Mouse (Mus musculus): ENCODE results near the gene P2ry1.

P2ry1 gene

DNA sequence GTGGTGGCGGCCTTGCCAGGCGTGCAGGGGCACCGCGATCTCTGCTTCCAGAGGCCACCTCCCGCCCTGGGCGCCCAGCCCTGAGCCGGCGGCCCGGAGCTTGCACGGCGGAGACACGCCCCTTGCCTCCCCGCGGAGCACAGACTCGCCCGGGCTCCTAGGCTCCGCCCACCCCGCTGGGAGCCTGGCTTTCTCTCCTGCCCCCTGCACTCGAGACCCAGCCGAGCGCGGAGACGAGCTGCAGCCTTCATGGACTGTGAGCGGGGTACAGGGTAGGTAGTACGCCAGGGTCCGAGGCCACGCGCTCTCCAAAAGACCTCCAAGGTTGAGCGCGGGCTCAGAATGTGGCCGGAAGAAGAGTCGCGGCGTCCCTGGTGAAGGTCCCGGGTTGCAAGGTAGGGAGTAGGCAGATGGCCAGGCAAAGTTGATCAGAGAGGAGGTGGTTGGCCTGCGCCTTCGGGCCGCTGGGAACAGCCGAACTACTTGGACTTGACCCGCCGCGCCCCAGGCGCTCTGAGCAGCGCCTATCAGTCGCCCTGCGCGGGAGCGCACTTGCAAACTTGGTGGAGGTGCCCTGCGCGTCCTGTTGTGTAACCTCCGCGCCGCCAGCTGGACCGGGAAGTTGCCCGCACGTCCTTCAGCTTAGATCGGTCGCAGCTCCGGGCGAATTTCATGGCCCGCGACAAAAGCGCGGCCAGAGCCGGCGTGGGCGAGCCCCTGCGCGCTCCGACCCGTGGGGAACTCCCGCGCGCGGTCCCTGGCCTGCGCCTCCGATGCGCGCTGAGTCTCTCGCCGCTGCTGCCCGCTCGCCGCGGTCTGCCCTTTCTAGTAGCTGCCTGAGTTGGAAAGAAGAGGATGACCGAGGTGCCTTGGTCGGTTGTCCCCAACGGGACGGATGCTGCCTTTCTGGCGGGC is at the start of gene P2ry1:
P2ry1 (plus strand) TSS at position 209 of the 915 bp plus-strand sequence.
- in situ Hi-C loops (cut with MboI, MseI) = no loop called here

DNA sequence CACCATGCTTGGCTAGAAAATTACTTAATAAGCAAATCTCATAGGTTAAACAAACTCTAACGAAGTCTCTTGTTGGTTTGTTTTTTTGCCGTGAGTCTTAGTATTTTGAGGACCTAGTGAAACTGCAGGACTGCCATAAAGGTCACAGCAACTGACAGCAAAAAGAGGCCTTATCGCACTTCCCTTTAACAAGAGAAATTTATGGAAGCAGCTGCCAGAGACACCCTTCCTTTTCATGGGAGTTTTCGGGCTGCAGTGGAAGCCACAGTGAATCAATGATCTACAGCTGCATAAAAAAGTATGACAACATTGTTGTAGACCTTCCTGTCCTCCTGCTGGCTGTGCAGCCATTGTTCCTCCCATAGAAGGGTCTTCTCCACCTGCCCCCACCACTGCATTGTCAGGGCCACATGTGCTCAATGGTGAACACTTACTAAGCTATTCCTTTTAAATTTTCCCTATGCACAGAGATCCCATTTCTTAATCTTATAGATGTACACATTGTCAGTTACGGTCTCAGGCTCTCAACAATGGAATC is 49.3 kb upstream of the P2ry1 start:
- in situ Hi-C loops (cut with MboI, MseI) = no loop called here

DNA sequence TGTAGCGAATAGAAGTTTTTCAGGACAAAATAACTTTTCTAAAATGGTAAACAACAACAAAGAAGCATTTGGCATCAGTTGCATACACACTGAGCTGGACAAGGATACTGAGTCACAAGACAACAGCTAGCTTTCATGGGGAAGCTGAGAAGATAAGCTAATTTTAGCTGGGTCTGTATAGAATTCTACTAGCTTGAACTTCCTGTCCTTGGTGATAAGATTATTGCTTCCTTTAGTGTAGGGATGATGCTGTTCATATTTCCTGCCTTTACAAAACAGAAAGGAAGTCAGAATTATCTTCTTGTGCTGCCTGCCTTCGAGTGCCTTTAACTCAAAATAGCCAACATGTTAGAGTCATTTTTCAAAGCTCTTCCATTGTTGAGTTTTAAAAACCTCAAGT is 48.5 kb upstream of the P2ry1 start:
- in situ Hi-C loops (cut with MboI, MseI) = no loop called here

DNA sequence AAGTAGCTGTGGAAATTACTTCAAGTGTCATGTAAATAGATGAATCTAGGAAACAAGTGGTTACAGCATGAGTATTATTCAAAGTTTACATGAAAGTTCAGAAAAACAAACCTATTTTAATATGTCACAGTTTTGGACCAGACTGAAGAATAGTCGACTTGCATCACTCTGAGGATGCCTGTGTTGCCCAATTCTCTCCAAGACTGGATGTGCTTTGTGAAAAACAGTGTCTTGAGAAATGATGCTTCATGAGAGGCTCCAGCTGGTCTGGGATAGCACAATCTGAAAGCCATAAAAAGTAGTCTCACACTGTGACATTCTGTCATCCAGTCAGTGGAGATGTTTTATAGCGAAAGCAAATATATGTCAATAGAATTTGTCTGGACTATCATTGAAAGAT is 43.8 kb upstream of the P2ry1 start:
- in situ Hi-C loops (cut with MboI, MseI) = no loop called here

- in situ Hi-C loops (cut with MboI, MseI) = no loop called here
Measured at GRCm38 (mm10) chr3:60965137-60965536, 37.5 kb upstream of the P2ry1 start.

DNA sequence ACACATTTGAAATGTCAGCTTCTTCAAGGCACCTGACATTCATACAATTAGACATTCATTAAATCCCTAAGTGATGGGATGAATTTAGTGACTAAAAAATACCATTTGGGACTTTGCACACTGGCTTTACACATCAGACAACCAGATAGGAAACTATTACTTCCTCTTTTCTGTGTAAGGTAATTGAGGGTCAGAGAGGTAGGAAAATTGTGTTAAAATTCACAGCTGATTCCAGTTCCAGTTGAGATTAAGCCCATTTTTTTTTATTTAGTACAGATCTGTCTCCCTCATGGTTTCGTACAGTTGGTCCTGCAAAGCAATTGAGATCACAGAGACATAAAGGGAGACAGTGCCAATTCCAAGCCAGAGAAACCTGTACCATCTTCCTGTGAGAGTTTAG is 27.7 kb upstream of the P2ry1 start:
- in situ Hi-C loops (cut with MboI, MseI) = no loop called here

GRCm38 (mm10) chr3:60982109-60982508 is 20.5 kb upstream of the P2ry1 start:
- in situ Hi-C loops (cut with MboI, MseI) = loop anchor here in 1 of 2 experiments (5.0 kb wide), 1 partner anchor 105 kb away; no protein-coding TSS in a partner anchor

DNA sequence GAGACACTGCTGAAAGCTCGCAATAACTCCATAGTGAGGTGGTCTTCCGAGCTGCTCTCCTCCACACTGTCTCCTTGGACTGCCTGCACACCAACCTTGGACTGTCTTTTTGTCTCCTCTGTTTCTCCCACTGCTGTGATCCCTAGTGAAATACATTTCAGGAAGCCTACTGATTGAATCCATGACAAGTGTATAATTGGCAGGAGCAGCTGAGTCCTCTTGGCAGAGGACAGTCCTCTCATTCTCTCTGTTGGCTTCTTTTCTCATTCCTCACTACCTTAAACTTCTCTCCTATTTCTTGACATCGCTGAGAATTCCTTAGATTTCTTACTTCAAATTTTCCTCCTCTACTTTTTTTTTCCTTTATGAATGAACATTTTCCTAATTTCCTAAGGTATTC is 4.5 kb upstream of the P2ry1 start:
- in situ Hi-C loops (cut with MboI, MseI) = no loop called here

DNA sequence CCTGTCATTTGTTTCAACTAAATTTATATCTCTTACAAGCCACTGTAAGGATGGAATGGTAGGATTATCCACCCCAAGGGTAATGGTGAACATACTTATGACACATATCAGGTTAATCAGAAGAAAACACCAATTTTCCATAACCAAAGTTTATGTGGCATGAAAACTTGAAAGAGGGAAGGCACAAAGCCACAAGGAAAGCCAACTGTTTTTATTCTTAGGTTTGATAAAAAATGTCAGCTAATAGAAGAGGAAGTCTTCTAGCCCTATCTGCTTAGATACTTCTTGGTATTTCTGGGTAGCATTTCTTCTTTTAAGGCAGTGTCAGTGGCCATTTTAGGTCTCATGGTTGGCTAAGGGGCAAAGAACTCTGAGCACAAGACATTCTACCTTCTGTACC is 2.9 kb upstream of the P2ry1 start:
- in situ Hi-C loops (cut with MboI, MseI) = no loop called here

DNA sequence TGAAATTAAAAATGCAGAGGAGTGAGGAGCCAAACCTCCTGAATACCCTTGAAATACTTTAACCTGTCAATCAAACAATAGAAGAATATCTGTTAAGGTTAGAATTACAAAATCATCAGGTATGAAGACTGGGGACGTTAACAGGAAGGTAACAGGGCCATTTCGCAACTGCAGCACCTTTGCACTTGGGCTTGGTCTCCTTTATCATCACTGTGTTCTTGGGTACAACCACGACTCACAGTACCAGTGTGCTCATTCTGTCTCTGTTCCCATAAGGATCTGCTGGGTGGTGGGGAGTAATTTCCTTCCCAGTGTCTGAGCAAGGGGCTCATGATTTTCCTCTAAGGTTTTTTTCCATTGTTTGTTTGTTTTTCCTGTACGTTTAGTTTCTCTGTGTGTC is 1.8 kb upstream of the P2ry1 start:
- in situ Hi-C loops (cut with MboI, MseI) = no loop called here

GRCm38 (mm10) chr3:61001852-61002586 is 576 bp upstream of the P2ry1 start:
- in situ Hi-C loops (cut with MboI, MseI) = no loop called here

DNA sequence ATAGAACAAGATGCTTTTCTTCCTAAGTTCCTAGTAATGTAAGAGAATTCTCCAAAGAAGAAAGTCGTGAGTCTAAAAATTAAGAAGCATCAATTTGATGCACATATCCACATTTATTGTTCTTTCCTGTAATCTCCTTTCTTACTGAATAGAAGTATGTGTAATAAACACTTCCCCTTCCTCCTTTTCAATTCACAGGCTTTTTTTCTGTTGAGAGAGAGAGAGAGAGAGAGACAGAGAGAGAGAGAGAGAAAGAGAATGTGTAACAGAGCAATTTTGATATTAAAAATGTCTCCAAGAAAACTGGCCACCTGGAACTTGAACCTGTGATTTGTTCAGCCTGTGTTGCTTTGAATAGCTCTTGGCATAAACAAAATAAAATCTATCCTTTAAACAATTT is 2.0 kb downstream of the P2ry1 start:
- in situ Hi-C loops (cut with MboI, MseI) = no loop called here

- in situ Hi-C loops (cut with MboI, MseI) = no loop called here
Measured at GRCm38 (mm10) chr3:61011660-61012059, 9.1 kb downstream of the P2ry1 start.

DNA sequence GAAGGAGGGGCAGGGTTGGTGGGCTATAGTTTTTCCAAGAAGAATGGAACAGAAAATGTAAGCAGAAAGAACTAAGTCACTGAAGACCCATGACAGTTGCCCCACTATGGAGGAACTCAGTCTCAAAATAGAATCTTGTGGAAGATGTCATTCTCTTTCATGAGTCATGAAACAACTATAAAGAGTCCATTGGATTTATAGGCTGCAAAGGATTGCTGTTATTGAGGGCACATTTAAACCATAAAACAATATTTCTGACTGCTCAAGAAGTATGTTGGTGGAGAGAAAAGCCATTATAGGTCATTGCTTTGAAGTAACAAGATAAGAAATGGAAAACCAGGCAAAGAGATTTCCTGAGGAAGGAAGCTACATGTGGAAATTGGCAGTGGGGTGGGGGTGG is 10.0 kb downstream of the P2ry1 start:
- in situ Hi-C loops (cut with MboI, MseI) = no loop called here

DNA sequence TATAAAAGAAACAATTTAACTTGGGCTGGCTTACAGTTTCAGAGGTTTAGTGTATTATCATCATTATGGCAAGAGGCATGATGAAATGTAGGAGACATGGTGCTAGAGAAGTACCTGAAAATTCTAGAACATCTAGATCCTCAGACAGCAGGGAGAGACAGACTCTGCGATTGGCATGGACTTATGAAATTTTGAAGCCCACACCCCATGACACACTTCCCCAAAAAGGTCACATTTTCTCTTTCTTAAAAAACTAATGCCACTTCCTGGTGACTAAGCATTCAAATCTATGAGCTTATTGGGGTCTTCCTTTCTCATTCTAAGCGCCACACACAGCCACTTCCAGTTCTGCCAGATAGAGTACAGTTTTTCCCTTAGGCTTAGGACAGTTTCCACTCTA is 14.1 kb downstream of the P2ry1 start:
- in situ Hi-C loops (cut with MboI, MseI) = no loop called here

DNA sequence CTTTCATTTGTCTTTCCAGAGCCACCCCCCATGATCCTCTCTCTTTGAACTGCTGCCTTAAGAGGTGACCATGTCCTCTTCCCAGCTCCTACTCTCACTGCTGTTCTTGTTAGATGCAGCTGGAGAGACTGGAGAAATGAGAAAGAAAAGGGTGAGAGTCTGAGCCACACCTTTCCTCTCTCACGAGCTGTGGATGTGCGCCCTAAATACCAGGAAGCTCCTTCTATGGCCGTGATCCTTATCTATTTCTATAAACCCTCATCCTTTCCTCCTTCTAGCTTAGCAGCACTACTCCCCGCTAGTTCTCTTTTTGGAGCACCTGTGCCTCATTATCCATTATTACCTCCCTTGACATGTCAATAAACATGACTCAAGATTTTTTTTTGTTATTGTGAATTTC is 29.5 kb downstream of the P2ry1 start:
- in situ Hi-C loops (cut with MboI, MseI) = no loop called here

- in situ Hi-C loops (cut with MboI, MseI) = no loop called here
Measured at GRCm38 (mm10) chr3:61035633-61036032, 33.0 kb downstream of the P2ry1 start.

- in situ Hi-C loops (cut with MboI, MseI) = no loop called here
Measured at GRCm38 (mm10) chr3:61039916-61040315, 37.3 kb downstream of the P2ry1 start.

GRCm38 (mm10) chr3:61049976-61050672 is 47.5 kb downstream of the P2ry1 start:
- in situ Hi-C loops (cut with MboI, MseI) = no loop called here

All from T-helper 17 cell (primary cell).